Comparison of ENCODE assay signal across 8 mouse cellular contexts in genomic region chr11:69670786-69671725, GRCm38 (mm10). TPM values are rescaled to one million over a fixed set of nuclear protein-coding genes. Genes with fewer than 3 reads are reported as not detected.
DNase-seq lines count a peak whose midpoint lies in the region; ATAC-seq and TF ChIP-seq lines count a peak whose summit lies in the region.

No protein-coding gene starts in this region.

- H3K4me1 ChIP-seq in ES-E14 (ENCODE audit: control insufficient read depth in 2 of 2, insufficient read depth in 2 of 2, low read length in 2 of 2, poor library complexity in 1 of 2), result peaks cover 2% of the 10 kb centered on the region in 2 experiments; a peak in 2 of 4 replicates
- peaks cover 26% of the 10 kb centered on the region for H3K4me1 ChIP-seq in forebrain, embryonic 16.5 days (replicated peaks; ENCODE audit: control insufficient read depth, insufficient read depth, low read length)
- H3K4me1 ChIP-seq in lung, embryonic 15.5 days, result peaks cover 28% of the 10 kb centered on the region

- peaks cover 63% of the 10 kb centered on the region for H3K36me3 ChIP-seq in ES-E14 (ENCODE audit: control insufficient read depth, insufficient read depth, low read length, poor library complexity, severe bottlenecking)
- peaks cover 35% of the 10 kb centered on the region for H3K36me3 ChIP-seq in forebrain, embryonic 16.5 days (ENCODE audit: control insufficient read depth, insufficient read depth)
- H3K36me3 ChIP-seq in lung, embryonic 15.5 days, result peaks cover 71% of the 10 kb centered on the region

- ATAC-seq in forebrain, embryonic 16.5 days, result peak; percentile 73
- ATAC-seq in lung, embryonic 15.5 days (ENCODE audit: borderline replicate concordance, extremely low read depth, low FRiP score, low TSS enrichment), result peak; percentile 76

- in situ Hi-C loops in ES-E14 (cut with MboI; ENCODE audit: low sequenced_read_pairs in 2 of 2, unreplicated experiment in 2 of 2), result no loop called here

- peak overlapping the region; percentile 80 to 96 for H3K4me3 ChIP-seq in ES-E14 (ENCODE audit: insufficient read depth in 1 of 2, low read depth in 1 of 2, low read length in 2 of 2, poor library complexity in 1 of 2, severe bottlenecking in 1 of 2)
- peak overlapping the region; percentile 100 for H3K4me3 ChIP-seq in forebrain, embryonic 16.5 days (replicated peaks; ENCODE audit: low read length)
- H3K4me3 ChIP-seq in lung, embryonic 15.5 days, result peak overlapping the region; percentile 95

- H3K9ac ChIP-seq in ES-E14 (ENCODE audit: insufficient read depth, low read depth, low read length, poor library complexity, severe bottlenecking), result peak overlapping the region; percentile 99
- peak overlapping the region; percentile 99 for H3K9ac ChIP-seq in forebrain, embryonic 16.5 days (replicated peaks; ENCODE audit: low read depth, low read length)
- peak overlapping the region; percentile 99 for H3K9ac ChIP-seq in lung, embryonic 15.5 days

- under 1% methylated on average over 61 of the region's 61 CpGs for WGBS in forebrain, embryonic 16.5 days
- WGBS in lung, embryonic 15.5 days, result 1% methylated on average over 59 of the region's 61 CpGs

- H3K27me3 ChIP-seq in forebrain, embryonic 16.5 days (replicated peaks; ENCODE audit: control insufficient read depth, insufficient read depth, low read length), result no peaks in the 10 kb centered on the region
- H3K27me3 ChIP-seq in lung, embryonic 15.5 days, result no peaks in the 10 kb centered on the region

- H3K9me3 ChIP-seq in ES-E14 (ENCODE audit: control insufficient read depth, insufficient read depth, low read depth, low read length), result no peaks in the 10 kb centered on the region
- H3K9me3 ChIP-seq in forebrain, embryonic 16.5 days (ENCODE audit: control insufficient read depth, low read length), result no peaks in the 10 kb centered on the region
- H3K9me3 ChIP-seq in lung, embryonic 15.5 days, result no peaks in the 10 kb centered on the region

- peak; percentile 90 for DNase-seq in ES-E14 (ENCODE audit: low read depth, low spot score)
- DNase-seq in cerebellum, adult 11-12 months, result peak; percentile 97
- DNase-seq in heart, postnatal 4 days, result peak; percentile 97
- peak; percentile 91 to 92 for DNase-seq in layer of hippocampus, adult 8-10 months (ENCODE audit: low spot score in 2 of 2)
- DNase-seq in ovary, adult 18-20 months (ENCODE audit: low spot score), result peak; percentile 85
- DNase-seq in thymus, postnatal 0 days (ENCODE audit: low spot score), result peak; percentile 98

- peak overlapping the region; percentile 97 for H3K27ac ChIP-seq in ES-E14 (ENCODE audit: insufficient read depth, low read depth, low read length, poor library complexity, severe bottlenecking)
- peak overlapping the region; percentile 98 for H3K27ac ChIP-seq in forebrain, embryonic 16.5 days (ENCODE audit: low read length)
- peak overlapping the region; percentile 95 for H3K27ac ChIP-seq in lung, embryonic 15.5 days

- H3K4me2 ChIP-seq in forebrain, embryonic 16.5 days (ENCODE audit: low read length), result peak overlapping the region; percentile 96
- peak overlapping the region; percentile 85 for H3K4me2 ChIP-seq in lung, embryonic 15.5 days

TF ChIP-seq in ES-E14, 5 proteins besides CTCF, POLR2A, EP300 and RAD21:
- TF ChIP-seq CHD2 (IDR thresholded peaks at IDR 0.05; ENCODE audit: low read depth, low read length) (no peak; the same call in none of the 2 replicates), HCFC1 (IDR thresholded peaks at IDR 0.05; ENCODE audit: borderline replicate concordance, insufficient read depth, low read length) (peak; percentile 49; the same call in 1 of the 2 replicates)

RNA-seq across cellular contexts. Expression of gene Eif4a1, which starts 1.2 kb away (rescaled TPM):
- total RNA-seq in ES-E14 (2012; rRNA removed), result 1,512 and 1,948 TPM in 2 replicates
- 563 and 599 TPM in 2 replicates for polyA plus RNA-seq in forebrain, embryonic 16.5 days (2015; fragmentation: Nextera tagmentation; extraction: Ambion mirVana)
- total RNA-seq in heart, postnatal 4 days (2021), result 100 to 1,000 TPM; 535 to 537 TPM
- total RNA-seq in layer of hippocampus, adult 8-10 months (2022), result 100 to 1,000 TPM; 319 to 328 (median 325) TPM
- 595 and 603 TPM in 2 replicates for polyA plus RNA-seq in lung, embryonic 15.5 days (2015; fragmentation: Nextera tagmentation; extraction: Ambion mirVana)
- 560 and 602 TPM in 2 replicates for polyA plus RNA-seq in thymus, postnatal 0 days (2015; fragmentation: Nextera tagmentation; extraction: Ambion mirVana)

RNA-seq across cellular contexts. Expression of gene Cd68, which starts 5.1 kb away (rescaled TPM):
- 23.4 and 32.7 TPM in 2 replicates for total RNA-seq in ES-E14 (2012; rRNA removed)
- polyA plus RNA-seq in forebrain, embryonic 16.5 days (2015; fragmentation: Nextera tagmentation; extraction: Ambion mirVana), result 6.4 and 7.8 TPM in 2 replicates
- 1 to 10 TPM; 4.0 to 6.0 TPM for total RNA-seq in heart, postnatal 4 days (2021)
- 100 to 1,000 TPM in 1 of 4 experiments, 10 to 100 TPM in 3; 10.8 to 113 (median 55.2) TPM for total RNA-seq in layer of hippocampus, adult 8-10 months (2022)
- 11.5 and 11.8 TPM in 2 replicates for polyA plus RNA-seq in lung, embryonic 15.5 days (2015; fragmentation: Nextera tagmentation; extraction: Ambion mirVana)
- 32.5 and 33.3 TPM in 2 replicates for polyA plus RNA-seq in thymus, postnatal 0 days (2015; fragmentation: Nextera tagmentation; extraction: Ambion mirVana)

RNA-seq across cellular contexts. Expression of gene Mpdu1, which starts 8.6 kb away (rescaled TPM):
- 258 and 349 TPM in 2 replicates for total RNA-seq in ES-E14 (2012; rRNA removed)
- 82.1 and 90.4 TPM in 2 replicates for polyA plus RNA-seq in forebrain, embryonic 16.5 days (2015; fragmentation: Nextera tagmentation; extraction: Ambion mirVana)
- 10 to 100 TPM; 34.3 to 36.3 TPM for total RNA-seq in heart, postnatal 4 days (2021)
- 10 to 100 TPM; 51.3 to 60.6 (median 56.8) TPM for total RNA-seq in layer of hippocampus, adult 8-10 months (2022)
- 66.2 and 66.7 TPM in 2 replicates for polyA plus RNA-seq in lung, embryonic 15.5 days (2015; fragmentation: Nextera tagmentation; extraction: Ambion mirVana)
- 71.1 and 75.2 TPM in 2 replicates for polyA plus RNA-seq in thymus, postnatal 0 days (2015; fragmentation: Nextera tagmentation; extraction: Ambion mirVana)

RNA-seq across cellular contexts. Expression of gene Senp3, which starts 10.8 kb away (rescaled TPM):
- 265 and 282 TPM in 2 replicates for total RNA-seq in ES-E14 (2012; rRNA removed)
- 97.0 and 115 TPM in 2 replicates for polyA plus RNA-seq in forebrain, embryonic 16.5 days (2015; fragmentation: Nextera tagmentation; extraction: Ambion mirVana)
- total RNA-seq in heart, postnatal 4 days (2021), result 10 to 100 TPM; 58.0 to 61.3 TPM
- total RNA-seq in layer of hippocampus, adult 8-10 months (2022), result 100 to 1,000 TPM in 3 of 4 experiments, 10 to 100 TPM in 1; 82.9 to 123 (median 105) TPM
- polyA plus RNA-seq in lung, embryonic 15.5 days (2015; fragmentation: Nextera tagmentation; extraction: Ambion mirVana), result 72.5 and 81.1 TPM in 2 replicates
- 60.2 and 69.1 TPM in 2 replicates for polyA plus RNA-seq in thymus, postnatal 0 days (2015; fragmentation: Nextera tagmentation; extraction: Ambion mirVana)

RNA-seq across cellular contexts. Expression of gene Tnfsf13, which starts 14.5 kb away (rescaled TPM):
- 8.6 and 11.7 TPM in 2 replicates for total RNA-seq in ES-E14 (2012; rRNA removed)
- 0.34 and 0.46 TPM in 2 replicates for polyA plus RNA-seq in forebrain, embryonic 16.5 days (2015; fragmentation: Nextera tagmentation; extraction: Ambion mirVana)
- total RNA-seq in heart, postnatal 4 days (2021), result 1 to 10 TPM; 2.3 to 2.6 TPM
- total RNA-seq in layer of hippocampus, adult 8-10 months (2022), result 1 to 10 TPM; 2.9 to 3.8 (median 3.2) TPM
- 1.0 and 1.1 TPM in 2 replicates for polyA plus RNA-seq in lung, embryonic 15.5 days (2015; fragmentation: Nextera tagmentation; extraction: Ambion mirVana)
- 0.31 and 0.49 TPM in 2 replicates for polyA plus RNA-seq in thymus, postnatal 0 days (2015; fragmentation: Nextera tagmentation; extraction: Ambion mirVana)

Comparison
In these comparisons a context has a peak if more than half of its experiments do, and no peak if none do; other contexts are left out.
1. Peak in every context shown above with its lines: DNase-seq, ATAC-seq, H3K4me3 ChIP-seq and H3K27ac ChIP-seq.